Mouse (Mus musculus): ENCODE data around the gene Irf8. TPM values are rescaled to one million over a fixed set of nuclear protein-coding genes. Genes with fewer than 3 reads are reported as not detected.
"Not testable (repeated sequence)": the region's sequence is repeated elsewhere in the genome, so short reads cannot be mapped to it uniquely, and the experiment has no call there.

Gene Irf8
- total RNA-seq, 1 experiment from 2014 or later: 16.9 TPM

DNA sequence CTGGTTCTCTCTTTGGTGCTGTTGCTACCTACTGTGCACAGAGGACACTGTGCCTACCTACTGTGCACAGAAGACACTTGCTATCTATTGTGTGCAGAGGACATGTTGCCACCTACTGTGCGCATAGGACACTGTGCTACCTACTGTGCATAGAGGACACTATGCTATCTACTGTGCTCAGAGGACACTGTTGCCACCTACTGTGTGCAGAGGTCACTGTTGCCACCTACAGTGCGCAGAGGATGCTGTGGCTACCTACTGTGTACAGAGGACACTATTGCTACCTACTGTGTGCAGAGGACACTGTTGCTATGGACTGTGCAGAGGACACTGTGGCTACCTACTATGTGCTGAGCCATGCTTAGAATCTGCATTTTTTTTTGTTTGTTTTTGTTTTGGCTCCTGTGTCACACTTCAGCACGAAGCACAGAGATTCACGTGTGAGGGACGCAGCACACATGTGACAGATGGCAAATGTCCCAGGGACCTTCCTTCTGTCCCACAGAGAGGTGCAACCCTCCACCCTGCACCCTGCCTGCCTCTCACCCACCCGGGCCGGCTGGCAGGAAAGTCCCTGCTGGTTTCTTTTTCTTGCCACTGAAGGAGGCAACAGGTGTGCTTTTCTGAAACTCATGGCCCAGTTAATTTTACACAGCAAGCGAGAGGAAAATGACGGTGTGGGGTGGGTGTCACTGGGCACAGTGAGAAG, 61.0 kb downstream of the Irf8 start:
- no peak for DNase-seq

DNA sequence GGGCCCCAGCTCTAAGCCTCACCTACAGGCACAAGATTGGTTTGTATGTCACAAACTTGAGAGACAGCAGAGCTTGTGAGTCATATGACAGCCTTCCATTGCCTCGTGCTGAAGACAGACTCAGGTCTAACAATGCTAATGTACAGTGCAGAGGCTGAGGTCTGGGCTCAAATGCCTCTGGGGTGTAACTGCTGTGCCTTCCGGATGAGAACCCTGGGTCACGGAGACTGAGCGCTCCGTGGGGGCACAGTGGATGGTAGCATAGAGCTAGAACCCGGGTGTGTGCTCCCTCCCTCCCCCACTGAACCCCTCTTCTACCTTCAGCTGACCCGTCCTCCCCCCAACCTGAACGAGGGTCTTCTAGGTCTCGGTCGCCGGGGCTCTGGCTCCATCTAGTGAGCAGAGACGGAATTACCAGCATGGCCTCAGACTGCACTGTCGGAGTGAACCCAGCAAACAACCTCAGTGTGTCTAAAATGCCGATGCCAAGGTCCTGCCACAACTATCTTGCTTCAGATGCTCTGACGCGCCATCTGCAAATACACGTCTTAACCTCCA, 64.2 kb downstream of the Irf8 start:
- peak; percentile 66 for DNase-seq

DNA sequence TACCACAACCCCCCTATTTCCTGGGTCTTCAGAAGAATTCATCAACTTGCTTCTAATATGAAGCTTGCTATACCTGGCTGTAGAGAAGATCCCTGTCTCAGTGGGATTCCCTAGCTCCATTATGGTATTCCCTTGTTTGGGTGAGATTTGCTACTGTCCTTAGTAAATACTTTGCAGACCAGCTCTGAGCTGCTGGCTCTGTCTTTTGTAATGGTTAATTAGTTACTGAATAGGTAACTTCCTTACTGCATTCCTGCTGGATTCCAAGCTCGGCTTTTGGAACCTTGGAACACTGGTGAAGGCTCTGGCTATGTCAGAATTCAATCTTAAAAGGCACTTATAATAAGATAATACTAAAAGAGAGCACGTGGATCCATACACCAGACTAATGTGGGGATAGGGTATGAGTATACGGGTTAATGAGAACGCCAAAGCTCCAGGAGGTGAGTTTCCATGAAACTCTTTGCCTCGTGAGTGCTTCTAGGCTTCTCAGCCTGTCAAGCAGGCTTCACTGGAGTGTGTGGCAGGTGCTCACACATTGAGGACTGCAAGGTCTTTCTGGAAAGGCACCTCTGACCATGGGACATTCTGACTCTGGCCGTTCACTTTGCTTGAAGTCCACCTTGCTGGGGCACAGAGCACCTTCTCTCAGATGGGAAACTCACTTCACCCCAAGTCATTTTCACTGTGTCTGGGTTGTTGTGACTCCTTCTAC, 67.7 kb downstream of the Irf8 start:
- DNase-seq: not testable (repeated sequence)

DNA sequence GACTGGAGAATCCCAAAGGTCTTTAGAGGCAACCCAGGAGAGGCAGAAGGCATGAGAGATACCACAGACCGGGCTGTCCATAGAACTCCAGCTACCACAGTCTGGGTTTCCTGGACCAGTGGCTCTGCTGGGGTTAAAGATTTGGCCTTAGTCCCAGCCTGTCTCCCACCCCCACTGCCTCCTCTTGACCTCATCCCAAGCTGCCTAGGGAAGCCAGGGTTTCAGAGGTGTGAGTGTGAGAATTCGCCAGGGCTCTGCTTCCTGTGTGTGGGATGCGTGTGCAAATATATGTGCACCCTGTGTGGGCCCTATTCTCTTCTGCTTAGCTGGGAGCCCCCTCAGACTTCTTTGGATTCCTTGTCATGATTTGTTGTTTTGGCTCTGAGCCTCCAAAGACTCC, 68.6 kb downstream of the Irf8 start:
- no peak for DNase-seq

Other genes starting within 250 kb of the Irf8 start
- 10.3 and 15.5 TPM in 2 replicates for gene Gins2, start 147.1 kb upstream of the Irf8 start, total RNA-seq (2021)
- gene 1190005I06Rik, start 88.7 kb upstream of the Irf8 start, total RNA-seq (2021): 27.8 and 31.6 TPM in 2 replicates
- 0.64 TPM in 1 of 2 replicates, not detected in the other for gene Gm27021, start 68.3 kb upstream of the Irf8 start, total RNA-seq (2021)
- gene Cox4i1, start 68.1 kb upstream of the Irf8 start, total RNA-seq (2021): 2,387 and 2,670 TPM in 2 replicates
- gene Emc8, start 67.8 kb upstream of the Irf8 start, total RNA-seq (2021): 106 and 116 TPM in 2 replicates